Mouse (Mus musculus) G1E (cell line): ENCODE results near the gene Ubtd1.

Source experiments
- CTCF ChIP-seq: IDR thresholded peaks from 2 replicates; pipeline ENCODE4 v1.5.1; 2012; ENCODE audit warnings: low read depth, low read length, inconsistent platforms, mixed read lengths
- POLR2AphosphoS5 ChIP-seq: IDR thresholded peaks from 2 replicates; pipeline ENCODE4 v1.6.1; 2012; ENCODE audit warnings: low read depth, low read length, inconsistent platforms; ENCODE audit not compliant: insufficient replicate concordance

DNA sequence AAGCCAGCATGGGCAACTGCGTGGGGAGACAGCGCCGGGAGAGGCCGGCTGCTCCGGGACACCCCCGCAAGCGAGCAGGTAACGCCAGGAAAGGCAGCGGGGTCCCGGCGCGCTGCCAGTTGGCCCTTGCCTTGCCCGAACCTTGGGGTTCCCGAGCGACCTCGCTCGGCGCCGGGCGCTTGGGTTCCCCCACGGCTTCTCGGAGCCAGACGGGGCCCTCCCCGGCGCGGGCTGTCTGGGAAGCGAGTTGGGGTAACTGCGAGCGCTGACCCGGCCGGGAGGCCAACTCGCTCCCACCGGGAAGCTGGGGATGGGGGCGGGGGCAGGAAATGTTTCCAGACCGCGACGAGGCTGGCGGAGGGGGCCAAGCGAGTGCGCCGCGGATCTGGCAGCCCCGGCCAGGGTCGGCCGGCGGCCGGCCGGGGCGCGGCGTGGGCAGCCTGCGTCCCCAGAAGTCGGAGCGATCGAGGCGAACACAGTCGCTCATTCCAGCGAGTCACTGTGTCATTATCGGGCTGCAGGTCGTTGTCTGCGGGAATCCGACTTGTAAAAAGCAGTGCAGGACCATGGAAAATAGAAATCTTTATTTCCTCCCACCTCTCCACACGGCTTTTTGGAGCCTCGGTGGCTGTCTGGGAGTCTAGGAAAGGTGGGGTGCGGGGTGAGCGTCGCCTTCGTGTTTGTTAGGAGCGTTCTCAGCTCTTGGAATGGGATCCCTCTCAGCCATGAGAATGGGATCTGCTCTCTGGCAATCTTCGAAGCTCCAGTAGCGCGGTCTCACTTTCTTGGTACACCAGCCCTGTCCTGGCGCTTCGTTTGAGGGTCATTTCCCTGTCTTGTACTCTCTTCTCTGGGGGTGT, 598 bp downstream of the Ubtd1 start:
- TF ChIP-seq CTCF (no peak), POLR2AphosphoS5 (no peak)
